Mouse (Mus musculus) cerebellum, adult 2 months (tissue): Measurements from ENCODE around the gene Pkd1. TPM values are rescaled to one million over a fixed set of nuclear protein-coding genes. Genes with fewer than 3 reads are reported as not detected.
A peak's percentile ranks its signal among the peaks of the same experiment; 100 is the strongest.

Source experiments
- DNase-seq, 2 experiments: peaks; one replicate each; pipeline ENCODE4 v3.0.0; 2021
- H3K27ac ChIP-seq: fragments of 200-500 bp; 2 replicates; pipeline ENCODE4 v1.5.1; 2012; ENCODE audit warnings: low read length, control low read depth, inconsistent platforms; ENCODE audit not compliant: insufficient read depth
- H3K27me3 ChIP-seq: fragments of 200-500 bp; 2 replicates; pipeline ENCODE4 v1.6.1; 2012; ENCODE audit warnings: inconsistent platforms, mild to moderate bottlenecking, low read length, moderate library complexity; ENCODE audit not compliant: control insufficient read depth, insufficient read depth
- H3K4me1 ChIP-seq: fragments of 200-500 bp; 2 replicates; pipeline ENCODE4 v1.6.1; 2011; ENCODE audit warnings: low read length; ENCODE audit not compliant: control insufficient read depth, insufficient read depth
- H3K4me3 ChIP-seq: fragments of 200-500 bp; replicated peaks from 2 replicates; pipeline ENCODE3; 2011; ENCODE audit warnings: mild to moderate bottlenecking, low read depth, low read length, control low read depth; ENCODE audit not compliant: insufficient read depth
- CTCF ChIP-seq: fragments of 200-500 bp; IDR thresholded peaks from 2 replicates; pipeline ENCODE4 v1.5.1; 2011; ENCODE audit warnings: low read depth, mild to moderate bottlenecking, control low read depth, low read length, moderate library complexity, borderline replicate concordance; ENCODE audit not compliant: insufficient read depth
- POLR2A ChIP-seq: fragments of 200-500 bp; IDR thresholded peaks from 2 replicates; pipeline ENCODE4 v1.6.1; 2011; ENCODE audit warnings: low read length, control low read depth, borderline replicate concordance; ENCODE audit not compliant: insufficient read depth
- WGBS: fragments of 180-500 bp; shearing (Covaris S2); methylation state at CpG from one replicate; pipeline ENCODE4 v1.1.7; 2018; 5-methylcytosine and 5-hydroxymethylcytosine counted together
- polyA plus RNA-seq: library from polyadenylated mRNA; depleted of rRNA; stranded (reverse); fragments of >200 nt; gene quantifications from 2 replicates; pipeline ENCODE4 v1.2.3, GENCODE M21; 2012

The Pkd1 gene
- polyA plus RNA-seq, 1 experiment, result 122 TPM

GRCm38 (mm10) chr17:24550416-24551049 is 899 bp downstream of the Pkd1 start:
- peak; percentile 85 to 86 for DNase-seq
- peaks cover 13% of the 10 kb centered on the region for H3K4me1 ChIP-seq
- under 1% methylated on average over 44 of the region's 44 CpGs for WGBS
- H3K27me3 ChIP-seq, result no peaks in the 10 kb centered on the region
- peak overlapping the region; percentile 90 for H3K27ac ChIP-seq
- TF ChIP-seq POLR2A (no peak), CTCF (no peak)
- H3K4me3 ChIP-seq, result peak overlapping the region; percentile 70

GRCm38 (mm10) chr17:24551050-24551444 is 1.4 kb downstream of the Pkd1 start:
- Histone ChIP-seq H3K27ac (peak overlapping the region; percentile 90; the same call in 1 of the 2 replicates), H3K4me1 (peaks cover 13% of the 10 kb centered on the region)
- no peak for TF ChIP-seq POLR2A
- no peak for TF ChIP-seq CTCF

GRCm38 (mm10) chr17:24557091-24557490 is 7.5 kb downstream of the Pkd1 start:
- no peak for TF ChIP-seq POLR2A
- no peak for TF ChIP-seq CTCF

More at GRCm38 (mm10) chr17:24551050-24551444, 1.4 kb downstream of the Pkd1 start:
- Histone ChIP-seq H3K4me3 (peak overlapping the region; percentile 70), H3K27me3 (no peaks in the 10 kb centered on the region)
- no peak for DNase-seq
- WGBS, result 11% methylated on average over 3 of the region's 3 CpGs

GRCm38 (mm10) chr17:24558600-24559099 is 9.0 kb downstream of the Pkd1 start:
- WGBS, result 30% methylated on average over 4 of the region's 4 CpGs
- peaks cover 45% of the 10 kb centered on the region for H3K4me1 ChIP-seq
- H3K27ac ChIP-seq, result peak overlapping the region; percentile 82
- TF ChIP-seq POLR2A, result no peak
- no peak for TF ChIP-seq CTCF
- no peaks in the 10 kb centered on the region for H3K27me3 ChIP-seq
- no peak overlapping the region for H3K4me3 ChIP-seq
- no peak for DNase-seq

More at GRCm38 (mm10) chr17:24557091-24557490, 7.5 kb downstream of the Pkd1 start:
- DNase-seq, result no peak
- peaks cover 49% of the 10 kb centered on the region for H3K4me1 ChIP-seq
- H3K4me3 ChIP-seq, result no peak overlapping the region
- 56% methylated on average over 7 of the region's 7 CpGs for WGBS
- no peaks in the 10 kb centered on the region for H3K27me3 ChIP-seq
- 0 out of 2 replicates have a peak overlapping the region, but pooled peaks have one; percentile 2 for H3K27ac ChIP-seq

GRCm38 (mm10) chr17:24559146-24559545 is 9.5 kb downstream of the Pkd1 start:
- H3K4me1 ChIP-seq, result peaks cover 45% of the 10 kb centered on the region
- TF ChIP-seq POLR2A (no peak), CTCF (no peak)
- H3K27ac ChIP-seq, result peak overlapping the region; percentile 68
- no peak overlapping the region for H3K4me3 ChIP-seq
- 71% methylated on average over 3 of the region's 3 CpGs for WGBS
- no peaks in the 10 kb centered on the region for H3K27me3 ChIP-seq
- no peak for DNase-seq

GRCm38 (mm10) chr17:24560301-24561028 is 10.8 kb downstream of the Pkd1 start:
- TF ChIP-seq CTCF (no peak), POLR2A (no peak)
- DNase-seq, result peak; percentile 64 to 87
- H3K4me1 ChIP-seq, result peaks cover 45% of the 10 kb centered on the region
- peak overlapping the region; percentile 86 for H3K27ac ChIP-seq
- 12% methylated on average over 5 of the region's 5 CpGs for WGBS
- no peak overlapping the region for H3K4me3 ChIP-seq
- no peaks in the 10 kb centered on the region for H3K27me3 ChIP-seq

- 87% methylated on average over 2 of the region's 2 CpGs for WGBS
- TF ChIP-seq POLR2A, result no peak
- TF ChIP-seq CTCF, result no peak
- Histone ChIP-seq H3K4me3 (no peak overlapping the region), H3K27me3 (no peaks in the 10 kb centered on the region), H3K27ac (no peak overlapping the region), H3K4me1 (peaks cover 55% of the 10 kb centered on the region)
- DNase-seq, result no peak
Measured at GRCm38 (mm10) chr17:24561592-24561991, 12.0 kb downstream of the Pkd1 start.
